Mouse (Mus musculus) limb, embryonic 10.5 days (tissue): Measurements from ENCODE around the gene Chd2. TPM values are rescaled to one million over a fixed set of nuclear protein-coding genes. Genes with fewer than 3 reads are reported as not detected.

ENCODE experiments used
- DNase-seq: peaks from one replicate; pipeline ENCODE4 v3.0.0-alpha.2; 2017; ENCODE audit warnings: low spot score
- H3K27ac ChIP-seq: fragments of 300-500 bp; sonication (generic); 2 replicates; pipeline ENCODE4 v1.5.1; 2016; ENCODE audit warnings: mild to moderate bottlenecking
- H3K27me3 ChIP-seq: fragments of 300-500 bp; sonication (generic); 2 replicates; pipeline ENCODE4 v1.6.1; 2016; ENCODE audit warnings: low read depth, mild to moderate bottlenecking; ENCODE audit not compliant: poor library complexity, severe bottlenecking
- H3K36me3 ChIP-seq: fragments of 300-500 bp; sonication (generic); 2 replicates; pipeline ENCODE4 v1.6.1; 2016; ENCODE audit warnings: mild to moderate bottlenecking, moderate library complexity
- H3K4me1 ChIP-seq: fragments of 300-500 bp; sonication (generic); 2 replicates; pipeline ENCODE4 v1.6.1; 2016
- H3K4me3 ChIP-seq: fragments of 300-500 bp; sonication (generic); 2 replicates; pipeline ENCODE4 v1.5.1; 2016; ENCODE audit warnings: mild to moderate bottlenecking, moderate library complexity
- H3K9me3 ChIP-seq: fragments of 300-500 bp; sonication (generic); replicated peaks from 2 replicates; pipeline ENCODE4 v1.6.1; 2016; ENCODE audit warnings: mild to moderate bottlenecking
- WGBS: fragments of 180-500 bp; shearing (Covaris S2); methylation state at CpG from one replicate; pipeline ENCODE4 v1.1.7; 2016; 5-methylcytosine and 5-hydroxymethylcytosine counted together
- polyA plus RNA-seq: library from polyadenylated mRNA; unstranded; fragments of >200 nt; fragmentation: Nextera tagmentation; extraction: Ambion mirVana; gene quantifications from 2 replicates; pipeline ENCODE4 v1.2.1, GENCODE M21; 2016

Chd2 gene
- polyA plus RNA-seq, 1 experiment from 2014 or later, result 53.2 TPM

DNA sequence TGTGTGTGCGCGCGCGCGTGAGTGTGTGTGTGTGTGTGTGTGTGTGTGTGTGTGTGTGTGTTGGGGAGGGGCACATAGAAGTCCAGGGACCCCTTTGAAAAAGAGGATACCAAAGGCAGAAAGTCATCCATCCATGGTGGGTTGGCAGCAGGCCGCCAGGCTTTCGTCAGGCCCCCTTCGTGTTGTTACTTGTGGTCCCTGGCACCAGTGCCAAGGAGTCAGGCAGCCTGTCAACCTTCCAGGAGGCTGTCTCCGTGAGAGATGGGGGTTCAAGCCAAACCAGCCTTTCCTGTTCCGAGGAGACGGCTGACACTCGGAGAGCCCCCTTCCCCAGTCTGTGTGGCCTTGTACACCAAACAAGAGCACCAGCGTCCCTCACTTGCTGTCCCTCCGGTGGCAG, 127.4 kb downstream of the Chd2 start:
- no peak overlapping the region for H3K4me3 ChIP-seq
- peaks cover 100% of the 10 kb centered on the region for H3K36me3 ChIP-seq
- H3K27ac ChIP-seq, result no peak overlapping the region
- no peaks in the 10 kb centered on the region for H3K9me3 ChIP-seq
- H3K27me3 ChIP-seq, result no peaks in the 10 kb centered on the region
- 78% methylated on average over 14 of the region's 14 CpGs for WGBS
- DNase-seq, result no peak
- peaks cover 14% of the 10 kb centered on the region for H3K4me1 ChIP-seq

DNA sequence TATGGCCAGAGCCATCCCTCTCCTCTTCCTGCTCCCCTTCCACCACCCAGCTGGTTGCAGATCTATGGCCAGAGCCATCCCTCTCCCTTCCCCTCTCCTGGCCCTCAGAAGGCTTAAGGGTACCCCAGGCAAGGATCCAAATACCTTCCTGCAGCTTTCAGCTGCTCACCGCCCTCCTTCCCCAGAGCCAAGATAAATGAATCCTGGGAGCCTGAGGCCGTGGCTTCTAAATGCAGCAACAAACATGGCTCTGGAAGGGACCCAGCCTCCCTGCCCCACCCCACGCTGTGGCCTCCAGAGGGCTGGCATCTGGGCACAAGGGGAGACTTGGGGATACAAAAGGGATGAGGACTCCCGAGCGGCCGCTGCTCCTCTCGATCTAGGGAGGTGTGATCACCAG, 129.2 kb downstream of the Chd2 start:
- H3K4me1 ChIP-seq, result peaks cover 4% of the 10 kb centered on the region; the same call in 1 of the 2 replicates
- no peaks in the 10 kb centered on the region for H3K9me3 ChIP-seq
- H3K27ac ChIP-seq, result no peak overlapping the region
- H3K36me3 ChIP-seq, result peaks cover 99% of the 10 kb centered on the region
- H3K4me3 ChIP-seq, result no peak overlapping the region
- WGBS, result 88% methylated on average over 7 of the region's 7 CpGs
- H3K27me3 ChIP-seq, result no peaks in the 10 kb centered on the region
- no peak for DNase-seq

DNA sequence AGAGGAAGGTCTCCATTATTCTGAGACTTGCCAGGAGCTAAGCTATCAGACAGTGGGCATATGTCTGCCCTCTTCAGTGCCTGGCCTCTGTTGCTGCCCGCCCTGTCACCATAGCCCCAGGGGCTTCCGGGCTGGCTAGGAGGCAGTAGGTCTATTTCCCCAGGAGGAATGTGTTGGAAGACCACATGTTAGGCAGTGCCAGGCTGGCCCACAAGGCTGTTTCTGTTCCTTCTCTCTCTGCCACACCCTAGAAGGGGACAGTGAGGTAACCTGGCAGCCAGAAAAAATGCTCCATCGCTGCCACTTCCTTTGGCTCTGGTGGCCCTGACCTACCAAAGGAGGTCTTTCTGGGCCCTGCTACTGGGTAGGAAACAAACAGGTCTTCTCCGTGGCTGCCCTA, 129.6 kb downstream of the Chd2 start:
- Histone ChIP-seq H3K4me1 (peaks cover 4% of the 10 kb centered on the region; the same call in 1 of the 2 replicates), H3K27me3 (no peaks in the 10 kb centered on the region), H3K27ac (no peak overlapping the region), H3K36me3 (peaks cover 99% of the 10 kb centered on the region), H3K9me3 (no peaks in the 10 kb centered on the region), H3K4me3 (no peak overlapping the region)
- DNase-seq, result no peak
- WGBS, result 90% methylated on average over 4 of the region's 4 CpGs

DNA sequence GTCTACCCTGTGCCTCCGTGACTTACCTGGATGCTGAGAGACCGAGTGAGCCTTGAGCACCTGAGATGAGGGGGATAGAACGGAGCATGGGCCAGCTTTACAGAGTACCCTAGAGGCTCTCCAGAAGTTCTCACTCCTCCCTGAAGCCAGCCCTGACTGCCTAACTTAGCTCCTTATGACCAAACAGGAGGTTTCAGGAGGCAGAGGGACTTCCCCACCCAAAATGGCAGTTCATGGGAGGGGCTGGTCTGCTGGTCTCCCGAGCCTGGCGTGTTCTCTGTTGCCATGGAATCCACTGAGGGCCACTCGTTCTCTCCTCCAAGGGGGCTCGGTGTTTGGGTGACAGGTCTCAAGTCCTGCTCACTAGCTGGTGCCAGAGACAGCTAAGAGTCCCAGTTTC, 130.1 kb downstream of the Chd2 start:
- Histone ChIP-seq H3K27me3 (no peaks in the 10 kb centered on the region), H3K36me3 (peaks cover 99% of the 10 kb centered on the region), H3K27ac (no peak overlapping the region), H3K4me1 (peaks cover 4% of the 10 kb centered on the region; the same call in 1 of the 2 replicates), H3K9me3 (no peaks in the 10 kb centered on the region), H3K4me3 (no peak overlapping the region)
- WGBS, result 81% methylated on average over 7 of the region's 7 CpGs
- DNase-seq, result no peak

DNA sequence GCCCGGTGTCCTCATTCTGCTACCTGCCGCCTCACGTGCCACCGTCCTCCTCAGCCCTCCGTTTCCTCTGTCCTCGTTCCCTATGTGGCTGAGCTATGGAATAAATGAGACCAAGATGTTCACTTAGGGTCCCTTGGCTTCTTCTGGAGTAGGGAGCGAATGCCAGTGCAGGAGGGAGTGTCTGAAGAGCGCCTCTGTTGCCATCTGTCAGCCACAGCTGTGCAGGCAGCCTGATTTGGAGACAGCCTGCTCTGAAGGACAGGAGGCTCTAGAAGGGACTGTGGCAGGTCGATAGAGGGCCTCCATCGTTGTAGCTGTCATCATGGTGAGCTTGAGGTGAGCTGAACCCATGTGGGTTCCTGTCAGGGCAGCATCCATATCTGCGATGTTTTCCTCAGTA, 136.1 kb downstream of the Chd2 start:
- WGBS, result 94% methylated on average over 11 of the region's 11 CpGs
- H3K4me3 ChIP-seq, result no peak overlapping the region
- H3K27ac ChIP-seq, result no peak overlapping the region
- no peaks in the 10 kb centered on the region for H3K27me3 ChIP-seq
- H3K4me1 ChIP-seq, result peaks cover 35% of the 10 kb centered on the region
- H3K36me3 ChIP-seq, result peaks cover 86% of the 10 kb centered on the region
- no peak for DNase-seq
- no peaks in the 10 kb centered on the region for H3K9me3 ChIP-seq

DNA sequence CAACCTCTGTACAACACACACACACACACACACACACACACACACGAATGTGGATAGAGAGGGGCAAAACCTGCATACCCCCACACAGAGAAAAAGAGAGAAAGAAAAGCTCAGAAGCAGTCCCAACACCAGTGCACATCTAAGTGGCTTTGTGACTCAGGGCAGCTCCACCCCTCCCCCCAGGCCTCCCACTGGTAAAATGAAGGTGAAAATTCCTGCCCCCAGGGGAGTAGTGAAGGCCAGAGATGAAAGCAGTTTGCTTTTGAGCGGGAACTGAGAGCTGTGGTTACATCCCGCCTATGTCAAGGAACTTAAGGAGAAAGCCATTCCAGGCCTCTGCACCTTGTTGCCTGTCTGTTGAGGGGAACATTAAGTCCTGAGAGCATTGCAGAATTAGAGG, 138.1 kb downstream of the Chd2 start:
- Histone ChIP-seq H3K27me3 (peaks cover 6% of the 10 kb centered on the region; the same call in 1 of the 2 replicates), H3K36me3 (peaks cover 68% of the 10 kb centered on the region), H3K4me1 (peaks cover 55% of the 10 kb centered on the region), H3K27ac (peak overlapping the region; percentile 44; the same call in 1 of the 2 replicates), H3K9me3 (no peaks in the 10 kb centered on the region), H3K4me3 (no peak overlapping the region)
- no peak for DNase-seq
- WGBS, result 10% methylated on average over 3 of the region's 3 CpGs

DNA sequence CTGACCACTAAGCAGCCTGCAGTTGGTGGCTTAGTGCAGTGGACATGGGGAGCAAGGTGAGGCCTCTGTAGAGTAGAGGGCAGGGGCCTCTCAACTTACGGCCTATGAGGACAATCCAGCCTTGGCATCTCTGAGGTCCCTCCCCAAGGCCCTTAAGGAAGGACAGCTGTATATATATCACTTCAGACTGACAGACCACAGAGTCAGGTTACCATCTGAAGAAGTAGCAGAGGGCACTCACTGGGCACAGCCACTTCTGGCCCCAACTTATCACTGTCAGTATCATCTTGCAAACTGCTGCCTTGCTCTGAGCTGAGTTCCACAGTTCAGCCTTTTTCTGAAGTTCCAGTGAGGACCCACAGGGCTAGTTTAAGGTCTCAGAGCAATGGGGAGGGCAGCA, 139.0 kb downstream of the Chd2 start:
- no peak for DNase-seq
- Histone ChIP-seq H3K36me3 (peaks cover 61% of the 10 kb centered on the region), H3K27ac (0 out of 2 replicates have a peak overlapping the region, but pooled peaks have one; percentile 44), H3K4me3 (no peak overlapping the region), H3K27me3 (peaks cover 11% of the 10 kb centered on the region; the same call in 1 of the 2 replicates), H3K9me3 (no peaks in the 10 kb centered on the region), H3K4me1 (peaks cover 64% of the 10 kb centered on the region)
- 45% methylated on average over 1 of the region's 1 CpGs for WGBS

DNA sequence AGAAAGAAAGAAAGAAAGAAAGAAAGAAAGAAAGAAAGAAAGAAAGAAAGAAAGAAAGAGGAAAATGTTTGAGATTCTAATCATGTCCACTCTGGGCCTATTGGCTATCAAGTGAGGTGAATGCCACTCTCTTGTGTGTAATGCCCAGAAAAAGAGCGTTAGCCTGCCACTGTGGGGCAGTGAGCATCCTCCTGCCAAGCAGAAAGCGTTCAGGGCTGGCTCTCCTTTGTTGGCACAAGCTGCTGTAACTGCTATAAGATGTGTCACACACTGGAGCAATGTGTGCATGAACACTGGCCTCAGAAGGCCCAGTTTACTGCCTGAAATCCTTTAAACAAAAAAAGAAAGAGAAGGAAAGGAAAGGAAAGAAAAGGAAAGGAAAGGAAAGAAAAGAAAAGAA, 139.5 kb downstream of the Chd2 start:
- Histone ChIP-seq H3K27ac (no peak overlapping the region), H3K27me3 (peaks cover 15% of the 10 kb centered on the region; the same call in 1 of the 2 replicates)
- WGBS, result 60% methylated on average over 2 of the region's 2 CpGs

DNA sequence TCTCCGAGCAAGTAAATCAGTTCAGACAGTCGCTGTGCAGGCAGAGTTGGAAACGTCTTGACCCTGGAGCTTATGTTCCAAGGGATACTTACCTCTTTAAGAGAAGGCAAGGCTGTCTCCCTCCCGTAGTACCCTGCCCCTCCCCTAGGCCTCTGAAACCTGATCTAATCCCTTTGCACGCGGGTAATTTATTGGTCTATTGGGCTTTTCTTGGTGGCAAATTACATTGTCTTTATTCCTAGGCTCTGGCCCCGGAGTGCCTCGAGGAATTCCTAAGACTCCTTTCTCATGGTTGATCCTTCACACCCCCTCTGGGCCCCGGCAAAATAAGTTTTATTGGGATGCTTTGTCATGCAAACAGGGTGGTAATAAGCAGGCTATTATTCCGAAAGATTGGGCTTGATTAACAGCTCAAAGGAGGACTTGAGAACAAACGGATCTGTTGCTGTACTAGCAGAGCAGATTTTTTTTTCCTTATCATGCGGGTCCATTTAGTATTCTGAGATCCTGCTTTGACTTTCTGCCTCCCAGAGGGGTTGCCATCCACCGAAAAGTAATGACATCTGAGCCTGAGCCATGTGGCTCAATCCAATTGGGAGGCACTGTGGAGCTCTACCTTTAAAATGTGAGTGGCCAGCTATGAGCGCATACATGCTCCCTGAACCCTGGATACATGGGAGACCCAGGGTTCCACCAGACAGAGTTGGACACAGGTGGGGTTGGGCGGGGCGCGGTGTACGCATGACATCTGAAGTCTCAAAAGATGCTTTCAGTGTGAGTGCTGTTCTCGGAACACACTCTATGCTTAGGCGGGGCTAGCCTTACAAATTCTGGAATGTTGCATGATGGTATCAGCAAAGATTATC, 141.3 kb downstream of the Chd2 start:
- Histone ChIP-seq H3K27ac (peak overlapping the region; percentile 75), H3K4me3 (peak overlapping the region; percentile 43), H3K36me3 (peaks cover 51% of the 10 kb centered on the region), H3K27me3 (peaks cover 15% of the 10 kb centered on the region; the same call in 1 of the 2 replicates), H3K4me1 (peaks cover 87% of the 10 kb centered on the region), H3K9me3 (no peaks in the 10 kb centered on the region)
- 9% methylated on average over 20 of the region's 20 CpGs for WGBS
- peak; percentile 65 for DNase-seq

More for the DNA sequence above, 139.5 kb downstream of the Chd2 start:
- H3K9me3 ChIP-seq, result no peaks in the 10 kb centered on the region
- DNase-seq, result no peak
- H3K36me3 ChIP-seq, result peaks cover 58% of the 10 kb centered on the region
- H3K4me1 ChIP-seq, result peaks cover 70% of the 10 kb centered on the region
- no peak overlapping the region for H3K4me3 ChIP-seq

DNA sequence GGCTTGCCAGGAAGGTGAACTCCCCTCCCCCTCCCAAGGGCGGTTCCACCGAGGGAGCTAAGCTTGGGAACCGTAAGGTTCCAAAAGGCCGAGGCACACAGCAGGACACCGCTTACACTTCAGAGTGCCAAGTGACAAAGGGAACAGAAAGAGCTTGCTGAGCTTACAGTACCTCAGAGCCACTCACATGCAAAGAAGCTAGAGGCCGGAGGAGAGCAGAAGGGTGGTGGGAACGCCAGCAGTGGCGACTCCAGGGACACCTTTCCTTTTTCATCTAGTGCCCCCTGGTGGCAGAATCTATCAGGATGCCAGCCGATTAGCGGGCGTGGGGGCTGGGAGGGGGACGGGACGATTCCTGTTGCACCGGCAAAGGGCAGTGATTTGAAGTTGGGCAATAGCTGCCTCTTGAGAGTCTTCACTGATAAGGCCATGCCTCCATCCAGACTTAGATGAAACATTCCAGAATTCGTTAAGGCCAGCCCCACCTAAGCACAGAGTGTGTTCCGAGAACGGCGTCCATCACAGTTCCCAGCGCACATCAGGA, 142.1 kb downstream of the Chd2 start:
- WGBS, result under 1% methylated on average over 19 of the region's 19 CpGs
- peak; percentile 87 for DNase-seq
- no peaks in the 10 kb centered on the region for H3K9me3 ChIP-seq
- peak overlapping the region; percentile 75 for H3K27ac ChIP-seq
- peaks cover 51% of the 10 kb centered on the region for H3K36me3 ChIP-seq
- peaks cover 94% of the 10 kb centered on the region for H3K4me1 ChIP-seq
- H3K4me3 ChIP-seq, result peak overlapping the region; percentile 43
- peaks cover 15% of the 10 kb centered on the region; the same call in 1 of the 2 replicates for H3K27me3 ChIP-seq

DNA sequence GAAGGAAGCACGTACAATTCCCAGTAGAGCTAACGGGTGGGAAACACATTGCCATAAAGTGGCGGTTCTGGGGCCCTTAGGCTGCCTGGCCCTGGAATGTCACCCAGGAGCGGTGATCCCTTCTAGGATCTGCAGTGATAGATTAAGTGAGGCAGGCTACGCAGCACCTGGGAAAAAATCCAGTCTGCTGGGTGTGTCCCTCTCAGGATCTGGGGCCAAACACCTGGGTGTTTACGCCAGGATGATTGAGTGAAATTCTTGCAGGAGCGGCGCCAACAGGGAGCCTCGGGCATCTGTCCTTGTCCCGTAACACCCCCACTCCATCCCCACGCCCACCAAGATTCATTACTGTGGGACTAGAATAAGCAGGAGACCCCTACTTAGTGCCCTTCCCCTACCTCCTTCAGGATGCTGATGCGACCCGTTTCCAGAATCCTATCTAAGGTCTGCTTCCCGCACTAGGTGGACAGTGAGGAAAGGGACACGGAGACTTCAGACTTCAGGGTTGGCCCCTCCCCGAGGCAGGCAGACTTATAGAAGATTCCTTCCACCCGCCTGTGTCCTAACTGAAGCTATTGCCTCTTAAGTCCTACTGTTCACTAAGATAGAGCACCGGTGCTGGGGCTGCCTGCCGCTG, 142.7 kb downstream of the Chd2 start:
- H3K4me3 ChIP-seq, result peak overlapping the region; percentile 43
- peaks cover 51% of the 10 kb centered on the region for H3K36me3 ChIP-seq
- no peak for DNase-seq
- H3K4me1 ChIP-seq, result peaks cover 94% of the 10 kb centered on the region
- 6% methylated on average over 19 of the region's 19 CpGs for WGBS
- H3K27me3 ChIP-seq, result peaks cover 15% of the 10 kb centered on the region; the same call in 1 of the 2 replicates
- H3K27ac ChIP-seq, result peak overlapping the region; percentile 75
- H3K9me3 ChIP-seq, result no peaks in the 10 kb centered on the region

DNA sequence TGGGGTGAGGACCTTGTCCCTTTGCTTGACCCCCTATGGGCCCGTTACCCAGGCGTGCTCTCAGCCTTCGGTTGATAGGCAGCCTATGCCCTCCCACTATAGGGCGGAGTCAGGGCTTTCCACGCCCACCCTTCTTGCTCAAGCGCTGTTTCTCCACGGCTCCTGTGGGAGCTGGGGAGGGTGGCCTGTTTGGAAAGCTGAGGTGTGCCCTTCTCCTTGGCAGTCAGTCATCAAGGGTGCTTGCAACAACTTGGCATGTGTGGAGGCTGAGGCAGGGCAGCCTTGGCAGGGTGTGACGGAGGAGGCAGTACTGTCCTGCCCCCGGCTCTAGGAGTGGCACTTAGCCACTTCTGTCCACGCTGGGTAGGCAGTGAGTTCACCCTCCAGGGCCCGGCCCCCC, 143.3 kb downstream of the Chd2 start:
- peaks cover 49% of the 10 kb centered on the region for H3K36me3 ChIP-seq

More for the DNA sequence above, 143.3 kb downstream of the Chd2 start:
- Histone ChIP-seq H3K4me1 (peaks cover 94% of the 10 kb centered on the region), H3K27me3 (peaks cover 15% of the 10 kb centered on the region; the same call in 1 of the 2 replicates), H3K9me3 (no peaks in the 10 kb centered on the region), H3K27ac (peak overlapping the region; percentile 75; the same call in 1 of the 2 replicates), H3K4me3 (peak overlapping the region; percentile 43)
- WGBS, result 4% methylated on average over 11 of the region's 11 CpGs
- peak; percentile 65 for DNase-seq
